Mouse (Mus musculus) hindbrain, embryonic 10.5 days (tissue): ENCODE measurements at regions not wholly inside any gene's neighbourhood (a gene's known extent, or its start where the extent isn't known, plus 50 kb on each side); places are given as distances from the start of the nearest gene placed in this dataset.

Source experiments
- DNase-seq: peaks from one replicate; pipeline ENCODE4 v3.0.0-alpha.2; 2017; ENCODE audit warnings: low spot score
- H3K27ac ChIP-seq: fragments of 300-500 bp; sonication (generic); 2 replicates; pipeline ENCODE4 v1.5.1; 2016; ENCODE audit warnings: mild to moderate bottlenecking, moderate library complexity
- H3K27me3 ChIP-seq: fragments of 300-500 bp; sonication (generic); 2 replicates; pipeline ENCODE4 v1.6.1; 2016; ENCODE audit warnings: mild to moderate bottlenecking; ENCODE audit not compliant: poor library complexity, insufficient read depth, severe bottlenecking
- H3K36me3 ChIP-seq: fragments of 300-500 bp; sonication (generic); 2 replicates; pipeline ENCODE4 v1.6.1; 2016; ENCODE audit warnings: mild to moderate bottlenecking, moderate library complexity
- H3K4me1 ChIP-seq: fragments of 300-500 bp; sonication (generic); replicated peaks from 2 replicates; pipeline ENCODE4 v1.6.1; 2016; ENCODE audit warnings: mild to moderate bottlenecking
- H3K4me3 ChIP-seq: fragments of 300-500 bp; sonication (generic); 2 replicates; pipeline ENCODE4 v1.5.1; 2016; ENCODE audit warnings: mild to moderate bottlenecking, moderate library complexity
- H3K9me3 ChIP-seq: fragments of 300-500 bp; sonication (generic); 2 replicates; pipeline ENCODE4 v1.6.1; 2016; ENCODE audit warnings: mild to moderate bottlenecking, moderate library complexity
- WGBS: fragments of 180-500 bp; shearing (Covaris S2); methylation state at CpG from one replicate; pipeline ENCODE4 v1.1.7; 2016; 5-methylcytosine and 5-hydroxymethylcytosine counted together

DNA sequence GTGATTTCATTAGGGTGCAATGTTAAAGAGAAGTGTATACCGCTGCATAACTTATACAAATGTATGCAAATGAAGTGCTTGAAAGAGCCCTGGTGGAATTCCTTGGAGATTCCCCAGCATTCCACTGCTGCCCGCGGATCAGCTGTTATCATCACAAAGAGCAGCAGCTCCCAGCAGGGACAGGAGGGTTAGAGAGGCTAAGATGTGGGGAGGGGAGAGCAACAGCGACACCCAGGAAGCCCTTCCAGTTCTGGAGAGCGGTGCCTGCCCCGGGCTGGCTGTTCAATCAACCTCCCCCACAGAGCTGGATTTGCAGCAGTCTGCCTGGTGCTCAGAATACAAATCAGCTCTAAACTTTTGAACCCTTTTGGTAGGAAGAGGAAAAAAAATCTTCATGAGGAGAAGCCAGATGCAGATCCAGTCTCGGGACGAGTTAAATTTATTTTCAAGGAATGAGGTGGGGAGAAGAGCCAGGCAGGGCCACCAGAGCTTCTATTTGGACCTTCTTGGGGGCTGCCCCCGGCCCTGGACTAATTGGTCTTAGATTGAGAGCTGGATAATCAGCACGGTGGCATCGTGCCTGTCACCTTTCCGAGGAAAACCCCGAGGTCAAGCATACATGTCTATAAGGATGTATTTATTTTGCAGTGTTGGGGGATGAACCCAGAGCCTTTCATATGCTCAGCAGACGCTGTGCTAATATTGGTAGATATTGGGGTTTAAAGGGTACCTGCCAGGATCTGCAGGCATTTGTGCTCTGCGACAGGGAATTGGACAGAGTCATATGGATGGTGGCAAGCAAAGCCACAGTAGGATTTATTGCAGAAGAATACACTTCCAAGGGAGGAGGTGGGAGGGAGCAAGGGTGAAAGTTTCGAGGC is 344.7 kb downstream of the Eipr1 start:
- WGBS = 5% methylated on average over 16 of the region's 16 CpGs
- Histone ChIP-seq H3K9me3 (no peaks in the 10 kb centered on the region), H3K4me3 (peak overlapping the region; percentile 30)

DNA sequence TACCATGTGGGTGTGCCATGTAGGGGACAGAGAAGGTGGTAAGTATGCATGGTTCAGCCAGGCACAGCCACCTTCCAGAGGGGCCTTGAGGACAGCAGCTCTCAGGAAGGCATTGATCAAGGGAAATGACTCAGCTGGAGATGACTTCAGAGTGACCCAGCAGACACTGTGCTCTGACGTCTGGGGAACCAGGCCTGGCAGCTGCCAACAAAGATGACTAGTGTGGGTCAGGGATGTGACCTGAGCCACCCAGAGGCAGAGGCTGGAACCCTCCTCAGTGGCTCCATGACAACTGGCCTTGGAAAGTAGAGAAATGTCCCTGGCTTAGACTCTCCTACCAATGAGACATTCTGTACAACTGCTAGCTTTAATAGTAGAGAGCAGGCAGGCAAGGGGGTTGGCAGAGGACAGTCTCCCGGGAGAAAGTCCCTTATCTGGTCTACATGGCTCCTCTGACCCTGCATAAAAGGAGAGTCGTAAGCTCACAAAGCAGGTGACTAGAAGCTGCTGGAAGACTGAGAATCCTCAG is 348.5 kb downstream of the Eipr1 start:
- WGBS = 56% methylated on average over 3 of the region's 3 CpGs
- Histone ChIP-seq H3K4me1 (peaks cover 32% of the 10 kb centered on the region), H3K27me3 (peaks cover 6% of the 10 kb centered on the region; the same call in 1 of the 2 replicates), H3K36me3 (no peaks in the 10 kb centered on the region), H3K9me3 (no peaks in the 10 kb centered on the region), H3K4me3 (no peak overlapping the region), H3K27ac (no peak overlapping the region)
- DNase-seq = no peak

More for the DNA sequence above, 344.7 kb downstream of the Eipr1 start:
- peaks cover 9% of the 10 kb centered on the region; the same call in 1 of the 2 replicates for H3K27me3 ChIP-seq
- peak; percentile 77 for DNase-seq
- H3K27ac ChIP-seq = peak overlapping the region; percentile 78
- H3K36me3 ChIP-seq = no peaks in the 10 kb centered on the region
- peaks cover 35% of the 10 kb centered on the region for H3K4me1 ChIP-seq

- WGBS = 71% methylated on average over 16 of the region's 16 CpGs
- no peaks in the 10 kb centered on the region for H3K36me3 ChIP-seq
- H3K27ac ChIP-seq = 0 out of 2 replicates have a peak overlapping the region, but pooled peaks have one; percentile 1
- H3K27me3 ChIP-seq = 0 out of 2 replicates have a peak, but pooled peaks cover 3% of the 10 kb centered on the region
- H3K4me1 ChIP-seq = peaks cover 22% of the 10 kb centered on the region
- no peak overlapping the region for H3K4me3 ChIP-seq
- no peaks in the 10 kb centered on the region for H3K9me3 ChIP-seq
- no peak for DNase-seq
Measured at GRCm38 (mm10) chr12:29106893-29107719, 355.5 kb downstream of the Eipr1 start.

- Histone ChIP-seq H3K9me3 (no peaks in the 10 kb centered on the region), H3K4me1 (peaks cover 22% of the 10 kb centered on the region), H3K27me3 (0 out of 2 replicates have a peak, but pooled peaks cover 3% of the 10 kb centered on the region), H3K27ac (0 out of 2 replicates have a peak overlapping the region, but pooled peaks have one; percentile 1), H3K4me3 (no peak overlapping the region), H3K36me3 (no peaks in the 10 kb centered on the region)
- DNase-seq = no peak
- 84% methylated on average over 3 of the region's 3 CpGs for WGBS
Measured at GRCm38 (mm10) chr12:29107720-29108051, 356.1 kb downstream of the Eipr1 start.

- no peak for DNase-seq
- H3K27ac ChIP-seq = no peak overlapping the region
- H3K27me3 ChIP-seq = no peaks in the 10 kb centered on the region
- WGBS = 79% methylated on average over 2 of the region's 2 CpGs
- H3K4me3 ChIP-seq = no peak overlapping the region
- no peaks in the 10 kb centered on the region for H3K36me3 ChIP-seq
- peaks cover 8% of the 10 kb centered on the region; the same call in 1 of the 2 replicates for H3K4me1 ChIP-seq
- no peaks in the 10 kb centered on the region for H3K9me3 ChIP-seq
Measured at GRCm38 (mm10) chr12:29118336-29118735, 366.7 kb downstream of the Eipr1 start.

DNA sequence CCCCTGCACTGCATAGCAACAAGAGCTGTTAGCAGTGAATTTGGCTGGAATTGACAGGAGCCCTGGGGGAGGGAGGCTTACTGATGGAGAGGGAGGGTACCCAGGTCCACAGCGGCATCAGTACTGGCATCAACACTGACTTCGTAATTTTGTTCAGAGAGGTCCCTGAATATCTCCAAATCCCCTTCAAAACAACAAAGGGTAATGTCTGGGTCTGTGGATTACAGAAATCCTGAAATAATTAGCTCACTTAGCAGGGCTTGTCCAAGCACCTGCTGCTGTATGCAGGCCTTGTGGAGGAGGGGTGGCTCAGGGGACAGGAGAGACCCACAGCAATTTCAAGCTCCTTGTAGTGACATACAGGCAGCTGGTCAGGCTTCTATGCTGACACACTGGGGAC is 369.6 kb downstream of the Eipr1 start:
- no peaks in the 10 kb centered on the region for H3K9me3 ChIP-seq
- 75% methylated on average over 2 of the region's 2 CpGs for WGBS
- no peaks in the 10 kb centered on the region for H3K27me3 ChIP-seq
- DNase-seq = no peak
- H3K4me3 ChIP-seq = no peak overlapping the region
- H3K4me1 ChIP-seq = peaks cover 8% of the 10 kb centered on the region; the same call in 1 of the 2 replicates
- H3K27ac ChIP-seq = no peak overlapping the region
- H3K36me3 ChIP-seq = no peaks in the 10 kb centered on the region

GRCm38 (mm10) chr12:29122931-29123330 is 371.3 kb downstream of the Eipr1 start:
- H3K27me3 ChIP-seq = no peaks in the 10 kb centered on the region
- H3K4me3 ChIP-seq = no peak overlapping the region
- no peak overlapping the region for H3K27ac ChIP-seq
- 83% methylated on average over 4 of the region's 4 CpGs for WGBS
- no peak for DNase-seq
- no peaks in the 10 kb centered on the region for H3K36me3 ChIP-seq
- no peaks in the 10 kb centered on the region for H3K9me3 ChIP-seq
- peaks cover 8% of the 10 kb centered on the region; the same call in 1 of the 2 replicates for H3K4me1 ChIP-seq

DNA sequence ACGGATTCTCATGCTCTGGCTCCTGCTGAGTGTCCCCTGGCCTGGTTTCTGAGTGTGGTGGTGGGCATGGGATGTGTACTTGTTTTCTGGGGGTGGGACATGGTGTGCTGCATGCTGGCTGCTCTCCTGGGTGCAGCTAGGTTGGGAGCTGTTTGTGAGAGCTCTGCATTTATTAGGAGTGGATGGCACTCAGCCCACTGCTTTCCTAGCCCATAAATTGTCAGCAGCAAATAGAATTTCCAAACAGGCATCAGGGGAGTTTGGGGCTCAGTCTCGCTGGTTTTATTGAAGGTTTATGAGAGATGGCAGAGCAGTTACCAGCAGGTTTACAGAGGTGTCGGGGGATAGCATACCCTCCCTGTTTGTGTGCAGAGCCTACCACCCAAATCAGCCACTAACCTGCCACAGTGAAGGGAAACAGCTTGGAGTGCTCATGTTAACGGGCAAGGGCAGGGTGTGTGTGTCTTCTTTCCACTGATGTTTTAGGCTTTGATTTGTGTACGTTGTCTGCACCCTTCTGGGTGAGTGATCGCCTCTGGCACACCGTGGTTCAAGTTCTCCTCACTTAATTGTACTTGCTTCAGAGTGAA is 372.6 kb downstream of the Eipr1 start:
- Histone ChIP-seq H3K9me3 (no peaks in the 10 kb centered on the region), H3K27me3 (no peaks in the 10 kb centered on the region), H3K4me1 (peaks cover 8% of the 10 kb centered on the region; the same call in 1 of the 2 replicates), H3K27ac (no peak overlapping the region), H3K4me3 (no peak overlapping the region), H3K36me3 (no peaks in the 10 kb centered on the region)
- no peak for DNase-seq
- WGBS = 76% methylated on average over 7 of the region's 7 CpGs

DNA sequence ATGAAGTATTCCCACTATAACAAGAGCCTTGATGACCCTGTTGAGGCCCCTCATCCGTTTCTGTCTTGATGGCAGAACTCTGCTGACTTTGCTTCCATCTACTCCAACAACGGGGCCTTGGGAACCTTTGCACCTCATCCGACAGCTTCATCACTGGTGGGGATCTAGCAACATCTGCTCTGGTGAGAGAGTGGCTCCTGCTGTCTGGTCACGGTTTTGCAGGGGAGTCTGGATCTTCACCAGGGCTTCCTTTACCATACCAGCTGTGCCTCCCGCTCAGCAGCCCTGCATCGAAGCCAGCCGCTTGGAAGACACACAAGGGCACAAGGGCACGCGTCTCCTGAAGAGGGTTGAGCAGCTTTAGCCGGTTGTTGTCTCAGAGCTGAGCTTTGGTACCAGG is 377.2 kb downstream of the Eipr1 start:
- Histone ChIP-seq H3K4me1 (no peaks in the 10 kb centered on the region), H3K27me3 (no peaks in the 10 kb centered on the region), H3K4me3 (no peak overlapping the region), H3K27ac (no peak overlapping the region), H3K9me3 (no peaks in the 10 kb centered on the region), H3K36me3 (no peaks in the 10 kb centered on the region)
- DNase-seq = peak; percentile 49
- WGBS = 55% methylated on average over 10 of the region's 10 CpGs

- no peaks in the 10 kb centered on the region for H3K4me1 ChIP-seq
- no peaks in the 10 kb centered on the region for H3K9me3 ChIP-seq
- no peaks in the 10 kb centered on the region for H3K27me3 ChIP-seq
- DNase-seq = no peak
- no peak overlapping the region for H3K4me3 ChIP-seq
- WGBS = 80% methylated on average over 4 of the region's 4 CpGs
- no peak overlapping the region for H3K27ac ChIP-seq
- no peaks in the 10 kb centered on the region for H3K36me3 ChIP-seq
Measured at GRCm38 (mm10) chr12:29129331-29129730, 377.7 kb downstream of the Eipr1 start.

DNA sequence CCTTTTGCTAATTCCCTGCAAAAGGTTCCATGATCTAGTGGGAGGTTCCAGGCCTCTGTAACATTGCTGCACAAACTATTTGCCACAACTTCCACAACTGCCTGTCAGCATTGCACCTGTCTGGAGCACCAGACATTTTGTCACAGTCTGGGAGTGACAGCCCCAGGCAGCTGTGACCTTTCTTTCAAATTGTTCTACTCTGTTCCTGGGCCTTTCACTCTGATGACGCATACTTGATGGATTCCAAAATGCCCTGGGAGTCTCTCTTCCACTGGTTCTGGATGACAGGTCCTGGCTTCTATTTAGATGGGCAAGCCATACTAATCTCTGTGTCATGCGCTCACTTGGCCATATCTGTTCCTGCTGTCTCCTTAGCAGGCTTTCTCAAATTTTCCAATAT is 382.7 kb downstream of the Eipr1 start:
- H3K27me3 ChIP-seq = no peaks in the 10 kb centered on the region
- H3K4me3 ChIP-seq = no peak overlapping the region
- no peak for DNase-seq
- no peaks in the 10 kb centered on the region for H3K36me3 ChIP-seq
- H3K4me1 ChIP-seq = no peaks in the 10 kb centered on the region
- WGBS = 79% methylated on average over 2 of the region's 2 CpGs
- no peak overlapping the region for H3K27ac ChIP-seq
- no peaks in the 10 kb centered on the region for H3K9me3 ChIP-seq

DNA sequence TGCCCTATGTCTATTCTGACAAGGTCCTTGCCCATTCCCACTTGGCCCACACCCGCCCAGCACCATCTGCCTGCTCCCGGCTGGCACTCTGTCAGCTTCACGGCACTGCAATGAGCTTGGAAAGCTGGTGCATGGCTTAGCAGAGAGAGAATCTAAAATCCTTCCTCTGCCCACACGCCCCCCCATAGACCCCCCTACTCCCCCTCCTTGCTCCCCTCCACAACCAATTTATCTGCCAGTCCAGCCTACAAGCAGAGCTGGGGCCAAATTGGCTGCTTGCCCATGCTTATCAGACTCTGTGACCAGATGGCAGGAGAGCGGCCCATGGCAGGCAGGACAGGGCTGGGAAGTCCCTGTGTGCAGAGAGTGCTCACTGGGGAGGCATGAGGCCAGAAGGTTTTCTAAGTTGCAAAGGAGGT is 385.3 kb downstream of the Eipr1 start:
- Histone ChIP-seq H3K27me3 (no peaks in the 10 kb centered on the region), H3K4me1 (peaks cover 15% of the 10 kb centered on the region; the same call in 1 of the 2 replicates), H3K4me3 (no peak overlapping the region), H3K9me3 (no peaks in the 10 kb centered on the region), H3K27ac (no peak overlapping the region), H3K36me3 (no peaks in the 10 kb centered on the region)
- WGBS = 87% methylated on average over 5 of the region's 5 CpGs
- no peak for DNase-seq
